Mouse (Mus musculus) heart, embryonic 10.5 days (tissue): Measurements from ENCODE around the gene Lap3. TPM values are rescaled to one million over a fixed set of nuclear protein-coding genes. Genes with fewer than 3 reads are reported as not detected.

Source experiments
- DNase-seq: peaks from one replicate; pipeline ENCODE4 v3.0.0-alpha.2; 2017; ENCODE audit warnings: low spot score
- H3K27ac ChIP-seq: fragments of 300-500 bp; sonication (generic); 2 replicates; pipeline ENCODE4 v1.5.1; 2016; ENCODE audit warnings: mild to moderate bottlenecking
- H3K27me3 ChIP-seq: fragments of 300-500 bp; sonication (generic); 2 replicates; pipeline ENCODE4 v1.6.1; 2016; ENCODE audit warnings: mild to moderate bottlenecking; ENCODE audit not compliant: poor library complexity, insufficient read depth, severe bottlenecking
- H3K36me3 ChIP-seq: fragments of 300-500 bp; sonication (generic); 2 replicates; pipeline ENCODE4 v1.6.1; 2016; ENCODE audit warnings: mild to moderate bottlenecking, moderate library complexity
- H3K4me1 ChIP-seq: fragments of 300-500 bp; sonication (generic); 2 replicates; pipeline ENCODE4 v1.6.1; 2016; ENCODE audit warnings: mild to moderate bottlenecking
- H3K4me3 ChIP-seq: fragments of 300-500 bp; sonication (generic); 2 replicates; pipeline ENCODE4 v1.5.1; 2016; ENCODE audit warnings: mild to moderate bottlenecking, moderate library complexity
- H3K9me3 ChIP-seq: fragments of 300-500 bp; sonication (generic); 2 replicates; pipeline ENCODE4 v1.6.1; 2016; ENCODE audit warnings: mild to moderate bottlenecking, moderate library complexity
- WGBS: fragments of 180-500 bp; shearing (Covaris S2); methylation state at CpG from one replicate; pipeline ENCODE4 v1.1.7; 2016; 5-methylcytosine and 5-hydroxymethylcytosine counted together
- polyA plus RNA-seq: library from polyadenylated mRNA; unstranded; fragments of >200 nt; fragmentation: Nextera tagmentation; extraction: Ambion mirVana; gene quantifications from 2 replicates; pipeline ENCODE4 v1.2.1, GENCODE M21; 2016

Lap3 gene
- polyA plus RNA-seq, result 96.1 and 96.5 TPM in 2 replicates

DNA sequence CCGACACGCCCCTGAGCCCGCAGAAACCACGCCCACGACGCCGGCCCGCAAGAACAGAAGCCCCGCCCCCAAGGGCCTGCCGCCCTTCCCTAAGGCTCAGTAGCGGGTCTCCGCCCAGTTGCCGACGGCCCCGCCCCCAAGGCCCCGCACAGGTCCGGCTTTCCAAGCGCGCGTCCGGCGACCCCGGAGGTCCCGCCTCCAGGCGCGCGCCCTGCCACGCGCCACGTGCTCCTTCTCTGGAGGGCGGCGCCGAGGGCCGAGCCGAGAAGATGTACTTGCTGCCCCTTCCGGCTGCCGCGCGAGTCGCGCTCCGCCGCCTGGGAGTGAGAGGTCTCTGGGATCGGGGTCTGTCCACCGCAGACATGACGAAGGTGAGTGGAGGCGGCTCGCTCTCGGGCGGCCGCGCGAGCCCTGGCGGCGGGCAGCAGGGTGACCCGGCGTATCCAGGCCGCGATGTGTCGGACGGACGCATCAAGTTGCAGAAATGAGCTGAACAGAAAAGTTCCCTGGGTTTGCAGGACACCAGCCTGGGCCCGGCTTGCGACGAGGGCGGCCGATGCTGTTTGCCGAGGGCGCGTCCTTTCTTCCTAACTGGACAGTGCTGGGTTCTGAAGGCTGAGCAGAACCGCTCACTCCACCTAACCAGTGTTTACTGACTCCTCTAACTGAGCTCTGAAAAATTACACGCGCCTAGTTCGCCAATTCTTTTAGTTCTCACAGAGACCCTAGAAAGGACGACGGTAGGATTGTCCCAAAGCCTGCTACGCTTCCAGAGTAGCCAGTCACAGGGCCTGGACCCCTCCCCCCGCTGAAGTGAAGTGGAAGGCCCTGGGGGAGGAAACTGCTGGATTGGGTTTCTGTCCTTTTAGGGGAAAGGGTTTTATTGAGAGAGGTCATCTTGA lies at the start of gene Lap3:
TSS of gene Lap3 (plus strand) at position 184 of the 902 bp plus-strand sequence.
- WGBS, result under 1% methylated on average over 78 of the region's 78 CpGs
- peak; percentile 99 for DNase-seq
- peak within 1 kb of the TSS; percentile 93 for H3K27ac ChIP-seq
- H3K27me3 ChIP-seq, result no peaks in the 10 kb centered on the region
- H3K36me3 ChIP-seq, result peaks cover 27% of the 10 kb centered on the region
- no peaks in the 10 kb centered on the region for H3K9me3 ChIP-seq
- peak within 1 kb of the TSS; percentile 81 for H3K4me3 ChIP-seq
- H3K4me1 ChIP-seq, result peaks cover 10% of the 10 kb centered on the region; the same call in 1 of the 2 replicates

GRCm38 (mm10) chr5:45444130-45444832 lies 48.9 kb upstream of the Lap3 start:
- WGBS, result 82% methylated on average over 8 of the region's 8 CpGs
- H3K36me3 ChIP-seq, result peaks cover 13% of the 10 kb centered on the region; the same call in 1 of the 2 replicates
- no peak for DNase-seq
- H3K9me3 ChIP-seq, result no peaks in the 10 kb centered on the region
- H3K27me3 ChIP-seq, result 0 out of 2 replicates have a peak, but pooled peaks cover 7% of the 10 kb centered on the region
- no peak overlapping the region for H3K27ac ChIP-seq
- no peak overlapping the region for H3K4me3 ChIP-seq
- H3K4me1 ChIP-seq, result peaks cover 12% of the 10 kb centered on the region; the same call in 1 of the 2 replicates

- DNase-seq, result no peak
- peak overlapping the region; percentile 90 for H3K4me3 ChIP-seq
- 65% methylated on average over 5 of the region's 5 CpGs for WGBS
These were observed 44.5 kb upstream of the Lap3 start for GRCm38 (mm10) chr5:45448676-45449075.

DNA sequence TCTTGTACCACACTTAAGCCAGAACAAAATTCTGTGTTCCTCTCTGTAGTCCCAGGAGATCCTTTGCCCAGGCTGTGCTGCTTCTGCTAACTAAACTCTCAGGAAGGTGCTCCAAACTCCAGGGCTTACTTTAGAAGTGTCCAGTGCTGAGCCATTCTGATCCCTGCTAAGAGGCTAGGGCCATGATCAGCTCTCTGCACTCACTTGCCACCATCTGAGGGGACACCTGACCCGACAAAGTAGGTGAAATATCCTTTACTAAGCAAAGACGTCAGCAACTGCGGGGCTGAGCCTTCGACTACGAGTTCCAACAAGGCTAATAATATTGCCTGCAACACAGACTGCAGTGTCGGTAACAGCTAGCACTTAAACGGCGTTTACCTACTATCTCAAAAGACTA lies 44.0 kb upstream of the Lap3 start:
- peak overlapping the region; percentile 90 for H3K4me3 ChIP-seq
- H3K36me3 ChIP-seq, result peaks cover 2% of the 10 kb centered on the region; the same call in 1 of the 2 replicates
- H3K9me3 ChIP-seq, result no peaks in the 10 kb centered on the region
- H3K4me1 ChIP-seq, result peaks cover 10% of the 10 kb centered on the region; the same call in 1 of the 2 replicates
- DNase-seq, result no peak
- H3K27ac ChIP-seq, result 0 out of 2 replicates have a peak overlapping the region, but pooled peaks have one; percentile 89
- WGBS, result 2% methylated on average over 8 of the region's 8 CpGs
- H3K27me3 ChIP-seq, result 0 out of 2 replicates have a peak, but pooled peaks cover 7% of the 10 kb centered on the region

More at GRCm38 (mm10) chr5:45448676-45449075, 44.5 kb upstream of the Lap3 start:
- Histone ChIP-seq H3K4me1 (peaks cover 10% of the 10 kb centered on the region; the same call in 1 of the 2 replicates), H3K27me3 (0 out of 2 replicates have a peak, but pooled peaks cover 7% of the 10 kb centered on the region), H3K27ac (no peak overlapping the region), H3K9me3 (no peaks in the 10 kb centered on the region), H3K36me3 (peaks cover 8% of the 10 kb centered on the region; the same call in 1 of the 2 replicates)

- no peaks in the 10 kb centered on the region; the same call in 1 of the 2 replicates for H3K36me3 ChIP-seq
- no peaks in the 10 kb centered on the region for H3K9me3 ChIP-seq
- peak within 1 kb of the TSS; percentile 89 for H3K27ac ChIP-seq
- peak; percentile 100 for DNase-seq
- peak within 1 kb of the TSS; percentile 90 for H3K4me3 ChIP-seq
- peaks cover 10% of the 10 kb centered on the region; the same call in 1 of the 2 replicates for H3K4me1 ChIP-seq
- H3K27me3 ChIP-seq, result 0 out of 2 replicates have a peak, but pooled peaks cover 7% of the 10 kb centered on the region
- WGBS, result 0% methylated on average over 63 of the region's 70 CpGs
These were observed 43.1 kb upstream of the Lap3 start, which contains the start of gene Qdpr for GRCm38 (mm10) chr5:45449831-45450716. TSS of gene Qdpr (minus strand) at chr5:45450236.

DNA sequence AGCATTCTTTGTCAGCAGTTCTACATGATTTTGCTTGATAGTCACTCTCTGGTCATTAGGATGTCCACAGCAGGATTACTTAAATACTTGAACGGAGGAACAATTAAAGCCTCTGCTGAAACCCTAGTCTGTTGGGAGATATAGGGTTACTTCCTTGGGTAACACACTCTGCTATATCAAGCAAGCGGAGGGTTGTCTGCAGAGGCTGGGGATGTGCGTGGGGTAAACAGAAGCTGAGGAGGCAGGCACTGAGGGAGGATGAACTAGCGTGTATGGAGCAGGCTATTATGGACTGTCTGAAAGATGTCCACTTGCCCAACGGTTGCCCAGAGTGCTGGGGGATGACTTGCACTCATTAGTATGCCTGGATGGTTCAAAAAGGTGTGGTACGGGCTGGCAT lies 39.7 kb upstream of the Lap3 start, which contains the start of gene Clrn2:
TSS of gene Clrn2 (plus strand) at position 301 of the 400 bp plus-strand sequence.
- peaks cover 9% of the 10 kb centered on the region; the same call in 1 of the 2 replicates for H3K4me1 ChIP-seq
- DNase-seq, result no peak
- H3K27ac ChIP-seq, result no peak within 1 kb of the TSS
- H3K4me3 ChIP-seq, result no peak within 1 kb of the TSS
- 0 out of 2 replicates have a peak, but pooled peaks cover 2% of the 10 kb centered on the region for H3K27me3 ChIP-seq
- no peaks in the 10 kb centered on the region for H3K36me3 ChIP-seq
- 77% methylated on average over 6 of the region's 6 CpGs for WGBS
- H3K9me3 ChIP-seq, result no peaks in the 10 kb centered on the region

- Histone ChIP-seq H3K36me3 (no peaks in the 10 kb centered on the region), H3K27me3 (no peaks in the 10 kb centered on the region), H3K9me3 (no peaks in the 10 kb centered on the region), H3K4me3 (no peak overlapping the region), H3K4me1 (no peaks in the 10 kb centered on the region), H3K27ac (no peak overlapping the region)
- peak; percentile 54 for DNase-seq
- 38% methylated on average over 9 of the region's 9 CpGs for WGBS
These were observed 38.7 kb upstream of the Lap3 start for GRCm38 (mm10) chr5:45454456-45454855.

DNA sequence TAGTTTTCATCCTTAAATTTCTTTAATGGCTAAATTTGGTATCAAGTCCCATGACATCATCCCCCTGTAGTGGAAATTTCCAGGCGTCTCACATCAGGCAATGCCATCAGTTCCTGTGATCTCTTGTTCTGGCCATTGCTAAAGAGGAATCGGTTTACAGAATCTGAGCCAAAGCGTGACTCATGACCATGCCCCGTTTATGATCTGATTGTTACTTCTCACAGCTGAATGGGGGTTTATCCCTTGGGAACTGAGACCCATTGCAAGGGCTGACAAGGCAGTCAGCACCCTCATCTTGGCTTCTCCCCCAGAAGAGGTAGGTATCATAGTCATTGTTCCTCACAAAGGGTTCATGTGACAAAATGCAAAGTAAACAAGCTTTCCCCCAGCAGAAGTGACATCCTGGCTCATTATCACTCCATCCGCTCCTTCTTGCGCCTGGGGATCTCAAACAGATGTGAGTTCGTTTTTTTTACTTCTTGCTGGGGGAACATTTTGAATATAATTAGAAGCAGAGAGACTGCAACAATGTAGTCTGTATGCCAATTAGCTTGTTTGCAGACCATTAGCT lies 20.2 kb upstream of the Lap3 start:
- peak; percentile 31 for DNase-seq
- Histone ChIP-seq H3K36me3 (no peaks in the 10 kb centered on the region), H3K27me3 (no peaks in the 10 kb centered on the region), H3K4me1 (no peaks in the 10 kb centered on the region), H3K27ac (no peak overlapping the region), H3K4me3 (no peak overlapping the region), H3K9me3 (no peaks in the 10 kb centered on the region)
- WGBS, result 31% methylated on average over 7 of the region's 7 CpGs

DNA sequence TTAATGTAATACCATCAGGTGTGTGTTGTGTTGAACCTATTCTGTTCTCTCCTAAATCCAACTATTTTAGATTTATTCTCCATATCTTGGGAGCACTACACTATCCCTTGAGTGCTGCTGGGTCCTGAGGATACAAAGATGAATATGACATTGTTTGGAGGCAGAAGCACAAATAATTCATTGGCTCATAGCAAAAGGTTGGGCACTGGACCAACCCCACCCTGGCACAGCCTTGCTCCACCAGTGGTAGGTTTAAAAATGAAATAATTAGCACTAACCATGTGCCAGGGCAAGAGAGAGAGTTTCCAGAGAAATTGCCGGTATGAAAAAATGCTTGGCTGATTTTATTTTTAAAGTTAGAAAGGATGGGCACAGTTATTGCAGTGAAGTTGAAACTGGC lies 19.7 kb upstream of the Lap3 start:
- Histone ChIP-seq H3K27me3 (no peaks in the 10 kb centered on the region), H3K36me3 (no peaks in the 10 kb centered on the region), H3K9me3 (no peaks in the 10 kb centered on the region), H3K27ac (no peak overlapping the region), H3K4me1 (no peaks in the 10 kb centered on the region), H3K4me3 (no peak overlapping the region)
- DNase-seq, result peak; percentile 16
- 85% methylated on average over 1 of the region's 1 CpGs for WGBS

DNA sequence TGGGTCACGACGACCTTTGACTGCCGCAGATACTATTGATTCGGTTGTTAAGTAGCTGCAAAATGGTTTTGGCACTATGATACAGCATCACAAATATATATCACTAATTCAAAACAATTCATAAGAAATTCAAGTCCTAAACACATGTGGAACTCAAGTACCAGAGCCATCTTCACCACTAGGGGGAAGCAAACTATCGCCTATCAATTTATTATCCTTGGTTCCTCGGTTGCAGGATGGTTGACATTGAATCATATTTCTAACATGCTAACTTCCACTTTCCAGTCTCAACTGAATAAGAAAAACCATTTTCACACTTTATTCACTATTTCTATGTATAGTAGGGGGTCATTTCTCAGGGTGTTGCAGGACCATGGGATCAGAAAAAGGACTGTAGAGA lies 19.0 kb upstream of the Lap3 start:
- Histone ChIP-seq H3K4me3 (no peak overlapping the region), H3K4me1 (no peaks in the 10 kb centered on the region), H3K27ac (no peak overlapping the region), H3K36me3 (no peaks in the 10 kb centered on the region), H3K27me3 (no peaks in the 10 kb centered on the region), H3K9me3 (no peaks in the 10 kb centered on the region)
- WGBS, result 32% methylated on average over 6 of the region's 6 CpGs
- DNase-seq, result peak; percentile 20

GRCm38 (mm10) chr5:45474758-45475157 lies 18.4 kb upstream of the Lap3 start:
- H3K27ac ChIP-seq, result no peak overlapping the region
- no peaks in the 10 kb centered on the region for H3K4me1 ChIP-seq
- no peaks in the 10 kb centered on the region for H3K27me3 ChIP-seq
- 69% methylated on average over 3 of the region's 4 CpGs for WGBS
- H3K36me3 ChIP-seq, result no peaks in the 10 kb centered on the region
- H3K9me3 ChIP-seq, result no peaks in the 10 kb centered on the region
- no peak for DNase-seq
- no peak overlapping the region for H3K4me3 ChIP-seq
